Mouse (Mus musculus) liver, embryonic 13.5 days (tissue): ENCODE measurements around the gene Ube3b. TPM values are rescaled to one million over a fixed set of nuclear protein-coding genes. Genes with fewer than 3 reads are reported as not detected.
A peak's percentile ranks its signal among the peaks of the same experiment; 100 is the strongest.

Experiments
- ATAC-seq: fragments of 200-750 bp; cut with Nextera tagmentation; 2 replicates; pipeline ENCODE4 v1.8.0; 2017; ENCODE audit warnings: low read depth, mild to moderate bottlenecking, moderate number of reproducible peaks, moderate library complexity
- DNase-seq: peaks from one replicate; pipeline ENCODE4 v3.0.0; 2022
- H3K27ac ChIP-seq: fragments of 300-500 bp; sonication (generic); 2 replicates; pipeline ENCODE4 v1.5.1; 2015; ENCODE audit warnings: moderate library complexity, mild to moderate bottlenecking, inconsistent platforms
- H3K27me3 ChIP-seq: fragments of 300-500 bp; sonication (generic); 2 replicates; pipeline ENCODE4 v1.6.1; 2015; ENCODE audit warnings: mild to moderate bottlenecking, inconsistent platforms
- H3K36me3 ChIP-seq: fragments of 300-500 bp; sonication (generic); 2 replicates; pipeline ENCODE4 v1.6.1; 2015; ENCODE audit warnings: mild to moderate bottlenecking, inconsistent platforms
- H3K4me1 ChIP-seq: fragments of 300-500 bp; sonication (generic); replicated peaks from 2 replicates; pipeline ENCODE4 v1.6.1; 2015; ENCODE audit warnings: inconsistent platforms
- H3K4me2 ChIP-seq: fragments of 300-500 bp; sonication (generic); 2 replicates; pipeline ENCODE4 v1.6.1; 2015; ENCODE audit warnings: inconsistent platforms, mild to moderate bottlenecking, moderate library complexity
- H3K4me3 ChIP-seq: fragments of 300-500 bp; sonication (generic); replicated peaks from 2 replicates; pipeline ENCODE4 v1.5.1; 2015; ENCODE audit warnings: mild to moderate bottlenecking, inconsistent platforms
- H3K9ac ChIP-seq: fragments of 300-500 bp; sonication (generic); 2 replicates; pipeline ENCODE4 v1.6.1; 2015; ENCODE audit warnings: mild to moderate bottlenecking, inconsistent platforms
- H3K9me3 ChIP-seq: fragments of 300-500 bp; sonication (generic); replicated peaks from 2 replicates; pipeline ENCODE4 v1.6.1; 2016; ENCODE audit warnings: inconsistent platforms
- WGBS: fragments of 180-500 bp; shearing (Covaris S2); methylation state at CpG from one replicate; pipeline ENCODE4 v1.1.7; 2015; ENCODE audit not compliant: insufficient replicate concordance; 5-methylcytosine and 5-hydroxymethylcytosine counted together
- polyA plus RNA-seq: library from polyadenylated mRNA; unstranded; fragments of >200 nt; fragmentation: Nextera tagmentation; extraction: Ambion mirVana; gene quantifications from 2 replicates; pipeline ENCODE4 v1.2.1, GENCODE M21; 2015

Ube3b gene
- polyA plus RNA-seq, 1 experiment from 2014 or later: 14.5 TPM

DNA sequence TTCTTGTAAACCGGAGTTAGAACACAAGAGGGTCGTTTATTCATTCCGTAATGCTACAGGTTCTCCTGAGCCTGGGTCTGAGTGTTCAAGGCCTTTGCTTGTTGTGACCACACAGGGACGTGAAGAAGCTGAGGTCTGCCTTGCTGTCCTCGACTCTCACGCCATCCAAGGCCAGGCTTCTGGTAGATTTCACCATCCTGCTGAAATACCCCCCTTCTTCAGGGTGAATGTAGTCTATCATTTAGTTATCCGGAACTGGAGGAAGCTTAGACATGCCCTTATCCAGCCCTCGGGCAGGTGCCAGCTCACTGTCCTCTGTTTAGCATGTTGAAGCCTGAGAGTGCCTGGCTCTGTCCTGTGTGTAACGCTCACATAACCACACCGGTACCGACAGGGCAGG is 28.4 kb downstream of the Ube3b start:
- Histone ChIP-seq H3K4me3 (no peak overlapping the region), H3K9me3 (no peaks in the 10 kb centered on the region), H3K27ac (no peak overlapping the region), H3K36me3 (peaks cover 98% of the 10 kb centered on the region), H3K27me3 (no peaks in the 10 kb centered on the region), H3K4me1 (peaks cover 10% of the 10 kb centered on the region; the same call in 1 of the 2 replicates), H3K4me2 (no peak overlapping the region), H3K9ac (no peak overlapping the region)
- DNase-seq: no peak
- ATAC-seq: no peak
- 86% methylated on average over 11 of the region's 11 CpGs for WGBS

DNA sequence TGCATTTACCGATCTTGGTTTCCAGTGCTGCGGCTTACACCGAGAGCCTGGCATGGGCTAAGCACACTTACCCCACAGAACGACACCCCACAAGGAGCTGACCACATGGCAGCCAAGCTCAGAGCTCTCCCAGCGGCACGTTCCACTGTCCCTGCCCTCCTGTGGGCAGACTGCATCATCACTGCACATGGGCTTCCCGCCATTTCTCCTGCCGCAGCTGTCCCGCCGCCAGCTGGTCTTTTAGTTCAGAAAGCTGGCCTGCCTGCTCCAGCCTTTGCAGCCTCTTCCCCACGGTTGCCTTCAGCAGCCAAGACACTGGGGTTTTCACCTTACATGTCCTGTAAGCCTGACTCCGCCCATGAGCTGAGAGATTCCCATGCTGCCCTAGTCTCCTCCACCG is 30.0 kb downstream of the Ube3b start:
- H3K27ac ChIP-seq: no peak overlapping the region

DNA sequence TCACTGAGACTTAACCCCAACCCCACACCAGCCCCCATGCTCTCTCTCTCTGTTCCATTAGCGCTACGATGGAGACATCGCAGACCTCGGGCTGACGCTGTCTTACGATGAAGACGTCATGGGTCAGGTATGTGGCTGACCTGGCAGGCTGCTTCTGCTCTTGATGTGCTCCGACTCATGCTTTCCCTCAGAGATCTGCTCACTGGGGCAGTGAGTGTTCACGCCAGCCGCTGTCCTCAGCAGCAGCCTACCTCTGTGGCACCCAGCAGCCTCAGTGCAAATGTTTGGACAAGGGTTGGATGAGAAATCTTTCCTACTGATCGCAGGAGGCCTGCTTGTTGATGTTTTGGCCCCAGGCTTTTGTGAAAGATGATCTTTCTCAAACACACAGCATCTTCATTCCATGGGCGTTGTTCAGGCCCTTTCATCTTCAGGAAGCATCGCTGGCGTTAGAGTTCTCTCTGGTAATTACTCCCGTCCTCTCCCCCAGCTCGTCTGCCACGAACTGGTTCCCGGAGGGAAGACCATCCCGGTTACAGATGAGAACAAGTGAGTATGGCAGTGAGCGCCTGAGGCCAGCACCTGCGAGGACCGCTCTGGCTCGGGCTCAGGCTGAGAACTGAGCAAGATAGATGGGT is 32.1 kb downstream of the Ube3b start:
- Histone ChIP-seq H3K27ac (no peak overlapping the region), H3K4me2 (no peak overlapping the region), H3K9ac (no peak overlapping the region), H3K9me3 (no peaks in the 10 kb centered on the region), H3K36me3 (peaks cover 95% of the 10 kb centered on the region), H3K4me3 (no peak overlapping the region), H3K4me1 (peaks cover 10% of the 10 kb centered on the region; the same call in 1 of the 2 replicates), H3K27me3 (no peaks in the 10 kb centered on the region)
- DNase-seq (no peak), ATAC-seq (no peak)
- WGBS: 82% methylated on average over 23 of the region's 23 CpGs

More for the DNA sequence above, 30.0 kb downstream of the Ube3b start:
- no peak overlapping the region for H3K4me3 ChIP-seq
- 90% methylated on average over 13 of the region's 13 CpGs for WGBS
- H3K4me2 ChIP-seq: no peak overlapping the region
- ATAC-seq (no peak), DNase-seq (no peak)
- H3K36me3 ChIP-seq: peaks cover 95% of the 10 kb centered on the region
- no peaks in the 10 kb centered on the region for H3K9me3 ChIP-seq
- no peaks in the 10 kb centered on the region for H3K27me3 ChIP-seq
- peaks cover 10% of the 10 kb centered on the region; the same call in 1 of the 2 replicates for H3K4me1 ChIP-seq
- no peak overlapping the region for H3K9ac ChIP-seq

DNA sequence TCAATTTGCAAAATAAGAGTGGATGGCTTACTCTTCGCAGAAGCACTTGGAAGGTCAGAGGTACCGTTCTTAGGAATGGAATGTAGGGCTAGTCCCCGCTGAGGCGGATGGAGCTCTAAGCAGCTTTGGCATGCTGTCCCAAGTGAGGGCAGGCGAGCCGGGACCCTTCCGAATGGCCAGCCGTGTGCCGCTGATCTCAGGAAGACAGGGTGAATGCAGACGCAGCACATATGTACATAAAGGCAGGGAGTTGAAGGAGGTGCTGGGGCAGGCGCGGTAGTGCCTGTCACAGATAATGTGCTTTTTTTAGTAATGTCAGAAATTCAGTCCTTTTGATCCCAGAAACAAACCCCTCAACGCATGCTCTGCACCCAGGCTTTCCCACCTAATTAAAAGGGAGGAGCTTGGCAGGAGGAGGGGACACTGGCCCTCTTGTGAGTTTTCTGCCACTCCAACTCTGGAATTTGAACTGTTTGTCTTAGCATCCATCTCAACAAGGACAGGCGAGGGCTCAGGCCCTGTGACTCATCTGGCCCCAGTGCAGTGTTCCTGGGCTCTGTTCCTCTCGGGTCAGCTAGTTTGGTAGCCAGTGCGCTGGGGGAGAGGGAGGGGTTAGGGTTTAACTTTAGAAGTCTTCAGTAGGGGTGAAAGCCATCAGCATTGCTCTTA is 32.8 kb downstream of the Ube3b start:
- WGBS: 76% methylated on average over 16 of the region's 16 CpGs
- H3K27ac ChIP-seq: 0 out of 2 replicates have a peak overlapping the region, but pooled peaks have one; percentile 6
- 0 out of 2 replicates have a peak, but pooled peaks have one; percentile 22 for ATAC-seq

DNA sequence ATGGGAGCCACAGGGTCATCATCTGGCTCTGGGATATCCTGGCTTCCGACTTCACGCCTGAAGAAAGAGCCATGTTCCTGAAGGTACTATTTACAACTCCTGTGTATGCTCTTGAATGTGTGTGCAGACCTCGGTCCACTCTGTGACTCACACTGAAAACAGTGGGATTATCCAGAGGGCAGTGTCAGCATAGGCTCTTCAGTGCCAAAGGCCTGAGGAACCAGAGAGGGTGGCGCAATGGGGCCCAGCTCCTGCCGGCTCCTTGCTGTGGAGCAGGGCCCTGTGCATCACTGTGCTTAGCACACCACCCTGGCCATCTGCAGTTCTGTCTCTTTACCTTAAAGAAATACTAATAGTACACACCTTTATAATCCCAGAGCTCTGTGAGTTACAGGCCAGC is 35.2 kb downstream of the Ube3b start:
- DNase-seq: no peak

More for the DNA sequence above, 32.8 kb downstream of the Ube3b start:
- H3K4me3 ChIP-seq: no peak overlapping the region
- peaks cover 10% of the 10 kb centered on the region; the same call in 1 of the 2 replicates for H3K4me1 ChIP-seq
- no peak overlapping the region for H3K4me2 ChIP-seq
- peaks cover 95% of the 10 kb centered on the region for H3K36me3 ChIP-seq
- H3K27me3 ChIP-seq: no peaks in the 10 kb centered on the region
- H3K9me3 ChIP-seq: no peaks in the 10 kb centered on the region
- DNase-seq: no peak
- no peak overlapping the region for H3K9ac ChIP-seq

DNA sequence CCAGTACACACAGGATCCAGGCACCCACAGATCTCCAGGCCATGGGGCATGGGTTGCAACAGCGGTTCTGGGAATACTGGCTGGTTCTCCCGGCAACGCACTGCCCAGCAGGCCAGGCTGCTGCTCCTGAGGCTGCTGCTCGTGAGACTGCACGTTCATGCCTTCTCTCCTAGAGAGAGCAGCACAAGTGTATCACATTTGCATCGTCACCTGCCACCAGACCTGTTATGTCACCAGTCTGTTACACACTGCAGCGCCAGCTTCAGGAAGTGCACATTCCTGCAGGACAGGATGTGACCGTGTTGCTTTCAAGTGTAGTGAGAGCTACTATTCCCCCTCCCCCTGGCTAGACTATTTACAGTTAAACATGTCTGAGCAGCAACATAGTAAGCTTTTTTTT is 36.4 kb downstream of the Ube3b start:
- no peak overlapping the region for H3K4me2 ChIP-seq
- H3K36me3 ChIP-seq: peaks cover 88% of the 10 kb centered on the region
- H3K9me3 ChIP-seq: no peaks in the 10 kb centered on the region
- no peak overlapping the region for H3K4me3 ChIP-seq
- H3K27me3 ChIP-seq: no peaks in the 10 kb centered on the region
- no peak for ATAC-seq
- H3K9ac ChIP-seq: no peak overlapping the region
- DNase-seq: no peak
- WGBS: 78% methylated on average over 8 of the region's 8 CpGs
- no peak overlapping the region for H3K27ac ChIP-seq
- H3K4me1 ChIP-seq: peaks cover 15% of the 10 kb centered on the region; the same call in 1 of the 2 replicates

More for the DNA sequence above, 35.2 kb downstream of the Ube3b start:
- Histone ChIP-seq H3K36me3 (peaks cover 95% of the 10 kb centered on the region), H3K4me3 (no peak overlapping the region), H3K4me2 (no peak overlapping the region), H3K27ac (no peak overlapping the region), H3K9ac (no peak overlapping the region), H3K4me1 (peaks cover 10% of the 10 kb centered on the region; the same call in 1 of the 2 replicates), H3K27me3 (no peaks in the 10 kb centered on the region), H3K9me3 (no peaks in the 10 kb centered on the region)
- ATAC-seq: no peak
- 88% methylated on average over 5 of the region's 5 CpGs for WGBS

DNA sequence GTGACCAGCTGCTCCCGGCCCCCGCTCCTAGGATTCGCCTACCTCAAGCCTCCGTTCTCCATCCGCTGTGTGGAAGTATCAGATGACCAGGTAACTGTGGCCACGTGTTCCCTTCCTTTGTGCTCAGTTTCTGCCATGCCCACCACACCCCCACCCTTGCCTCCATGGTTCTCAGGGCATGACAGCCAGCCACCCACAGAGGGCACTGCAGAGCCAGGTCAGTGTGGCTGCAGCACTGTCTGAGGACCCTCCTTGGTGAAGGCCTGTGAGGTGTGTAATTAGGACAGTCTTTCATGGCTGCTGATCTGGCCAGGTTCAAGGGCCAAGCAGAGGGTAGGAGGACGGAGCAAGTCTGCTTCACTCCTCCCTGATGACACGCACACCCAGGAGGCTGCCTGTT is 38.1 kb downstream of the Ube3b start:
- H3K27me3 ChIP-seq: no peaks in the 10 kb centered on the region
- no peaks in the 10 kb centered on the region for H3K9me3 ChIP-seq
- no peak for ATAC-seq
- H3K36me3 ChIP-seq: peaks cover 71% of the 10 kb centered on the region
- H3K4me1 ChIP-seq: peaks cover 18% of the 10 kb centered on the region
- 78% methylated on average over 8 of the region's 8 CpGs for WGBS
- H3K9ac ChIP-seq: no peak overlapping the region
- no peak overlapping the region for H3K4me3 ChIP-seq
- H3K4me2 ChIP-seq: no peak overlapping the region
- H3K27ac ChIP-seq: no peak overlapping the region
- DNase-seq: no peak

DNA sequence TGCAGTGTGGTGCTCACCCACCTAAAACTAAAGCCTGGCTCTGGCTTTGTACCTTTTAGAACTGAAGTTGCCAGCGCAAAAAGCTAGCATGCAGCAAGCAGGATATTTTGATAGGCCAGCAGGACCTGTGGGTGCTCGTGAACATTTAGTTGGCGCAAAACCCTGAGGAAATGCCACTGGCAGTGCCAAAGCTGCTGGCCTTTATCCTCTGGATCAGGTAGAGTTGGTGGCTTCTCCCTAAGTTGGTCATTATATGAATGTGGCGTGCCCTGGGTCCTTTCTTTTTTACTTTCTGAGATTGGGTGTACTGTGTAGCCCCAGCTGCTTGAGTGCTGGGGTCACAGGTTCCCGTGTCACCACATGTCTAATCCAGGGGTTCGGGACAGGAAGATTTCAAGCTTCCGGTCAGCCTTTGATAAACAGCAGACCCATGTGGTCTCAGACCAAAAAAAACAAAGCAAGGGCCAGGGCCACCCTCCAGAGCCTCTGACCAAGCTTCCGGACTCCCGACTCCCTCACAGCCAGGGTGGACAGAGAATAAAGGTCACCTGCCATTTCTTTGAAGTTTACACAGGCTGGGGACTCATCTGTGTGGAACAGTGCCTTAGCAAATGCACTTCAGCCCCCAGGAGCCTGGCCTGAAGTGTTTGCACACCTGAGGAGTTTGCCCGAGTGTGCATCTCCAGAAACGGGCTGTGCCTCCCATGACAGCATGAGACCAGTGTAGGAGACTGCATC is 41.3 kb downstream of the Ube3b start:
- peak overlapping the region; percentile 55 for H3K27ac ChIP-seq
- H3K4me1 ChIP-seq: peaks cover 16% of the 10 kb centered on the region
- no peak overlapping the region for H3K4me3 ChIP-seq
- peaks cover 44% of the 10 kb centered on the region for H3K36me3 ChIP-seq
- H3K27me3 ChIP-seq: no peaks in the 10 kb centered on the region
- WGBS: 70% methylated on average over 11 of the region's 11 CpGs
- no peaks in the 10 kb centered on the region for H3K9me3 ChIP-seq
- no peak overlapping the region for H3K4me2 ChIP-seq
- no peak overlapping the region for H3K9ac ChIP-seq
- ATAC-seq (peak; percentile 65), DNase-seq (no peak)

DNA sequence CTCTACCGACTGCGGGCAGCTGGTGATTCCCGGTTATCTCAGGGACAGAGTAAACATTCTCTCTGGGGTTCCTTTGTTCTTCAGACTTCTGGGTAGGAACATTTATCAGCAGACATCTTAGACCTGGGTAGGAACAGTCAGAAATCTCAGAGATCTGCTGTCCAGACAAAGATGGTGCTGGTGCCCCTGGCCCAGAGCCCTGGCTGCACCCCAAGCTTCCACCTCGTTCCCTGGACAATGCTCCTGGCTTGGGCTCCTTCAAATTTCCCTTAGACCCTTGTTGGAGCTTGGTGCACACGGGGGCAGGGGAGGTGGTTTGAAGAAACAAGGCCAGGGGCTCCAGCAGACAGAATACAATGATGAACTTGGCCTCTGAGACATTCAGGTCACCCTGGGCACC is 42.2 kb downstream of the Ube3b start:
- Histone ChIP-seq H3K36me3 (peaks cover 36% of the 10 kb centered on the region), H3K4me1 (peaks cover 16% of the 10 kb centered on the region), H3K4me3 (no peak overlapping the region), H3K27ac (peak overlapping the region; percentile 39; the same call in 1 of the 2 replicates), H3K9me3 (no peaks in the 10 kb centered on the region), H3K4me2 (no peak overlapping the region), H3K9ac (no peak overlapping the region), H3K27me3 (no peaks in the 10 kb centered on the region)
- DNase-seq (no peak), ATAC-seq (no peak)
- 33% methylated on average over 5 of the region's 5 CpGs for WGBS

DNA sequence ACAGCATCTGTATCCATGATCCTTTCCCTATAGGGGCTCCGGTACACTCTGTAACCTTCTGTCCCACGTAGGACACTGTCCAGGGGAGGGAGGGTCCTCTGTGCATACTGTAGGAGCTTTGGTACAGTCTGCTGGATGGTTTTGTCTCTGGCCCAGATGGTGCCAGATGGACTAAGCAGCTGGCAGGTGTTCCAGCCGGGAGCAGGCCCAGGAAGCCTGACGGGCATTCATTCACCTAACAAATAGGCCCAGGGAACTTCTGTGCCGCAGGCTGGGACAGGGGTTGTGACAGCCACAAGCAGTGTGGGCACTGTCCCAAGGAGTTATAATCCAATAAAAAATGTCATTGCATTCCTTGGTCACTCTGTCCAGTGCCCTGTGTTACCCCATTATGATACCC is 43.6 kb downstream of the Ube3b start:
- 69% methylated on average over 5 of the region's 5 CpGs for WGBS
- no peaks in the 10 kb centered on the region for H3K27me3 ChIP-seq
- H3K27ac ChIP-seq: no peak overlapping the region
- no peak for ATAC-seq
- H3K4me2 ChIP-seq: no peak overlapping the region
- H3K9me3 ChIP-seq: no peaks in the 10 kb centered on the region
- H3K4me3 ChIP-seq: no peak overlapping the region
- no peak for DNase-seq
- H3K9ac ChIP-seq: no peak overlapping the region
- peaks cover 16% of the 10 kb centered on the region for H3K4me1 ChIP-seq
- peaks cover 22% of the 10 kb centered on the region for H3K36me3 ChIP-seq

DNA sequence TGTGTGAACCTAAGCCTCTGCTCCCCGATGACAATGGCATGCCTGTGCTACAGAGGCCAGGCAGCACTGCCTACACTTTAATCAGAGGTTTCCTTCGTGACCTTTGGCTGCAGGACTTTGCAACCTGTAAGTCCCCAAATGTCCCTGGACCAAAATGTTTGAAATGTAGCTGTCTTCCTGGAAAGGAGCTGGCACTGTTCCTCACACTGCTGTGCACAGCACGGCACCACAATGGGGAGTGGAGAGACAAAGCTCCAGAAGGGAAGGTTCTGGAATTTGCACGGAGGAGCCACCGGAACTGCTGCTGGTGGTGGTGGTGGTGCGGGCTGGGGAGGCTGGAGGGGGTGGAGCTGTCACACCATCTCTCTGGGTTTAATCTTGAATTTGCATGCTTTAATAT is 46.3 kb downstream of the Ube3b start:
- no peak overlapping the region for H3K9ac ChIP-seq
- DNase-seq (no peak), ATAC-seq (no peak)
- H3K4me2 ChIP-seq: no peak overlapping the region
- H3K9me3 ChIP-seq: no peaks in the 10 kb centered on the region
- H3K27me3 ChIP-seq: no peaks in the 10 kb centered on the region
- H3K4me1 ChIP-seq: peaks cover 12% of the 10 kb centered on the region
- WGBS: 64% methylated on average over 6 of the region's 6 CpGs
- no peak overlapping the region for H3K27ac ChIP-seq
- no peak overlapping the region for H3K4me3 ChIP-seq
- no peaks in the 10 kb centered on the region for H3K36me3 ChIP-seq
